Mouse (Mus musculus): ENCODE data around the gene Ap1ar.

Gene Ap1ar

GRCm38 (mm10) chr3:127837154-127837865 is at the start of gene Ap1ar:
Gene Ap1ar, minus strand, starts transcription at chr3:127837523.
- DNase-seq (ENCODE audit: low spot score) = peak; percentile 92

GRCm38 (mm10) chr3:127881684-127882083 is 44.4 kb upstream of the Ap1ar start:
- DNase-seq (ENCODE audit: low spot score) = no peak

DNA sequence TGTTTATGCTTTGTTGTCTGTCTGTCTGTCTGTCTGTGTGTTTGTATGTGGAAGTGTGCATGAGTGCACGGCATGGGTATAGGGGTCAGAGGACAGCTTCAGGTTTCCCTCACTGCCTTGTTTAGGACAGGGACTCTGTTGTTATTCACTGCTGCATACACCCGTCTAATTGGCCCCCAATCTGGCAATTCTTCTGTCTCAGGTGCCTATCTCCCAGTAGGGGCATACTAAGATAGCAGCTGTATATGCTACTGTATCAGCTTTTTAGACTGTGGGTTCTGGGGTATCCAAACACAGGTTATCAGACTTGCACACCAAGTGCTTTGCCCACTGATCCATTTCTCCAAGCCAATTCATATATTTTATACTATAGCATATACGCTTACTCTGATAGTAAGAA is 42.6 kb upstream of the Ap1ar start:
- DNase-seq (ENCODE audit: low spot score) = no peak

DNA sequence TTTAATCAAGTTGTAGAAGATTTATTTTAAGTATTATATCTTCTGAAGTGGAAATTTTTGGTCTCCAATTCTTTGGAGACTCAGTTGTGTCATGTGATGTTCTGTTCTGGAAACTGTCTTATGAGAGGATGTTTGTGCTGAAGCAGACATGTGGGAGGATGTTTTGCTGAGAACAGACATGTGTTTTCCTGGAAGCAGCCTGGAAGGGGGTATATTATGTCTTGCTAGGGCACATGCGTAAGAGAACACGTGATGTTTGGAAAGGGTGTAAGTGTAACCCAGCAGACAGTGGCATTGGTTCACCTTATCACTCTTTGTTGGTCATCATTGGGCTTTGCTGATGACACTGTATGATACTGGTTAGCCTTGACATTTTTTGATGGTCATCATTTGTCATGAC is 38.2 kb upstream of the Ap1ar start:
- DNase-seq (ENCODE audit: low spot score) = no peak

DNA sequence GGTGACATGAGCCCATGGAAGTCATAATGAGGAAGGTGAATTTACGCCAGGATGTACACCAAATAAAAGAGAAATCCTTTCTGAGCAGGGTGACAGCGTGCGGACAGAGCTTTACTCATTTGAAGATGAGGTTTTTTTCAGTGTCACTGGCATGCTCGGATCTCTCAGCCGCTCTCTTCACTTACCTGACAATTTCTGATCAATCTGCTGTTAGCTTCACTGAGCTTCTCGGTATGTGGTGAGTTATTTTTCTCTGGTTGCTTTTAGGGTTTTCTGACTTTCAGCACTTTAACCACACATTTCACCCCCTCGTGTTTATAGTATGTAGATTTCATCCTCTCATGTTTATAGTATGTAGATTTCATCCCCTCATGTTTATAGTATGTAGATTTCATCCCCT is 37.7 kb upstream of the Ap1ar start:
- DNase-seq (ENCODE audit: low spot score) = no peak

DNA sequence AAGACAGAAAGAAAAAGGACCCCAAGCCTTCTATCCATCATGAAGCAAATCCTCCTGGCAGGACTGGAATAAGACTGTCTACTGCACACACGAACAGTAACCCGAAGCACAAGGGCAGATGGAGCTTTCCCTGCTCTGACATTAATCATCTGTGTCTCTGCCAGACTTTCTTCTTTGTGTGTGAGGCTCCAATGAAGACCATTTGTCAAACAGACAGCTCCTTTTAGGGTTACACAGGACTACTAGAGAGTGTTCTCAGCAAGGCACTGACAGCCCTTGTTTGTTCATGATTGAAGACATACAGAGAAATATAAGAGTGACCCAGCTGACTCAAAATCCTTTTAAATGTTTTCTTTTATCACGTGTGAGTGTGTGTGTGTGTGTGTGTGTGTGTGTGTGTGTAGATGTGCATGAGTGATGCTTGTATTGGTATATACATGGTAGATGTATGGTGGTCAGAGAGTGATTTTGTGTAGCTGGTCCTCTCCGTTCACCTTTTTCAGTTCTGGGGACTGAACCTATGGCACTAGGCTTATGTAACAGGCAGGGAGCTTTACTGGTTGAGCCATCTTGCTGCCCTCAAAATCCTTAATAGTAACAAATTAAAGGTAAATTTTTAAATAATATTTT is 37.0 kb upstream of the Ap1ar start:
- no peak for DNase-seq (ENCODE audit: low spot score)

GRCm38 (mm10) chr3:127871575-127871974 is 34.3 kb upstream of the Ap1ar start:
- DNase-seq (ENCODE audit: low spot score) = no peak

- no peak for DNase-seq (ENCODE audit: low spot score)
These were observed 31.6 kb upstream of the Ap1ar start for GRCm38 (mm10) chr3:127868880-127869279.

DNA sequence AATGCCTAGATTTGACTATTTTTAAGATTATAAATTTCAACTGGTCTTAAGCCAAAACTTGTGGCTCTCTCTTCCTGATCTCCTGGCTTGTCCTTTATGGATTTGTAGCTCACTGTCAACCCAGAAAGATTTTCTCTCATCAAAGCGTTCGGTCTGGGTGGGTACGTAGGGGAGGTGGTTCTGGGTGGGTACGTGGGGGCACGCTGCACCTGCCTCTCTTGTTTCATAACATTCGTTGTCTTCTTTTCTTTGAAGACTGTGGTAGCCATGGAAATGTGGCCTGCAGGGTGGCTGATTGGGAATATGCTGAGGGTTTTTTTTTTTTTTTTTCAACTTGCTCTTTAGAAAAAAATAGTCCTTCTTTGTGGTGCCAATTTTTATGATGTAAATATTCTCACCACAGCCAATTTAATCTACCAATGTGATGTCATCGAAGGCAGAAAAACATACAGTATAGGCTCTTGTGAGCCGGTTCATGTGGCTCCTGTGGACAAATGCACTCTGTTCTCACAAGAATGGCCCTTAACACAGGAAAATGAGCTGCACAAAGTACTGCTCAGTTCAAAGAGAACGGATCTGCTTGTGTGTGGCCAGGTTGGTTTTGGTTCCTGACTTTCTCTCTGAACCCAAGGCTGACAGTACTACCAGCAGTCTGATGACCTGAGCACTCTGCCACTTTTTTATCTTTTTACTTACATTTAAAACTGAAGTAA is 30.9 kb upstream of the Ap1ar start:
- no peak for DNase-seq (ENCODE audit: low spot score)

- DNase-seq (ENCODE audit: low spot score) = no peak
These were observed 26.9 kb upstream of the Ap1ar start for GRCm38 (mm10) chr3:127864242-127864641.

DNA sequence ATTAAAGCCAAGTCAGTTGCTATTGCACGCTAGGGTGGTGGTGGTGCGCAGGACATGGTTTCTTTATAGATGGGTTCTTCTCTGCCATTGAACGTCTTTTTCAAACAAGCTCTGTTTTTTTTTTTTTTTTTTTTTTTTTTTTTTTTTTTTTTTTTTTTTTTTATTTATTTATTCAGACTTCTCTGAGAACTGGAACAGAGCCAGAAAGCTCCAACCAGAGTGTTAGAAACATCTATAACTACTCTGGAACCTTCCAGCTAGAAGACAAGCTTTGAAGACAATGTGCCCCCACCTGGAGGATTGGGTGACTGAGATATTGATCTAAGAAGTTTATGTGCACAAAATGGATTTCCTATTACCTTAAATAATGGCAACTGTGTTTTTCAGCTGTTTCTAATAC is 26.2 kb upstream of the Ap1ar start:
- DNase-seq (ENCODE audit: low spot score) = no peak

GRCm38 (mm10) chr3:127862479-127862878 is 25.2 kb upstream of the Ap1ar start:
- DNase-seq (ENCODE audit: low spot score) = no peak

DNA sequence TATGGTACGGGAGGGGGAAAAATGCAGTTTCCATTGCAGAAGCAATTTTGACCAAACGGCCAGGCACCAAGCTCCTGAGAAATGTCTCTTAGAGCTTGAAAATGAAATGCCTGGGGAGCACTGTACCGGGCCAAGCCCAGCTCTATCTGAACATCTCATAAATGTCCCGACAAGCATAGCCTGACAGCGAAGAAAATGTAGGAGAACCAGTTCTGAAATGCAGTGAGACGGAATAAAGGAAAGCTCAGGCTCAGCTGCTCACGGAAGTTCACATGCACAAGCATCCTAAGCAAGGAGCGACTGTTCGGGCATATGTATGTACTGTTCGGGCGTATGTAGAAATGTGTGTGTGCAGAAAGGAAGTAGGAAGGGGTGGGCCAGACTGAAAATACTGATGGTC is 24.0 kb upstream of the Ap1ar start:
- DNase-seq (ENCODE audit: low spot score) = no peak

DNA sequence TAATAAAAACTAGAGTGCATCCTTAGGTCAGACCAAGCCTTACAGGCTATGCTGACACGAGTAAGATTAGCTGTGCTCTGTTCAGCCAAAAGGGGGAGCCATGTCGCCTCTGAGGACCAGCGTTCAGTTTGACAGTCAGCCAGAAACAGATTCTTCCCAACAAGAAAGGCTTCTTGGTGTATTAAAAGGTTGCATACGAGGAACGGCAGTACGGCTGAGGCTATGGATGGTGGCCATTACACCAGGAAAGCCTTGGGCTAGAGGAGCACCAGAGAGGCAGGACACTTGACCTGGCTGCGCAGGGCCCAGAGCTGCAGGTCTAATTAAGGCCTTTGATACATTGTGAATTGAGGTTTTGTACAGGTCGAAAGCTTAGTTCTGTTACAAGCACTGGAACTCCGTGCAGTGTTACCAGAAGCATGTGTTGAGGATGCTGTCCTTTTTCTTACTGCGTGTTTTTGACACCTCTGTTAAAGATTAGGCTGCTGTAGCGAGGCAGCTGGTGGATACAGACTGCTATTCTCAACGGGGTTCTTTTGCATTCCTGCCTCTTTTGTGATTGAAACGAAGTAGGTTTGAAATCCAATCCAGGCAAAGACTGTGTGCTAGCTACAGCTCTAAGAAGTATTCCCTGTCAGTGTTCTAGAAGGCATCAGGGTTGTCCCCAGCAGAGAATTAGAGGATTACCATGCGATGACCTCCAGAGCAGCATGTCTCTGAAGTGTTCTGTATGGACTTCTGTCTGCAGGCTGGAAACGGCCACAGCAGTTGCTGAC is 16.3 kb upstream of the Ap1ar start:
- DNase-seq (ENCODE audit: low spot score) = peak; percentile 8

- no peak for DNase-seq (ENCODE audit: low spot score)
These were observed 15.4 kb upstream of the Ap1ar start for GRCm38 (mm10) chr3:127852722-127853121.

DNA sequence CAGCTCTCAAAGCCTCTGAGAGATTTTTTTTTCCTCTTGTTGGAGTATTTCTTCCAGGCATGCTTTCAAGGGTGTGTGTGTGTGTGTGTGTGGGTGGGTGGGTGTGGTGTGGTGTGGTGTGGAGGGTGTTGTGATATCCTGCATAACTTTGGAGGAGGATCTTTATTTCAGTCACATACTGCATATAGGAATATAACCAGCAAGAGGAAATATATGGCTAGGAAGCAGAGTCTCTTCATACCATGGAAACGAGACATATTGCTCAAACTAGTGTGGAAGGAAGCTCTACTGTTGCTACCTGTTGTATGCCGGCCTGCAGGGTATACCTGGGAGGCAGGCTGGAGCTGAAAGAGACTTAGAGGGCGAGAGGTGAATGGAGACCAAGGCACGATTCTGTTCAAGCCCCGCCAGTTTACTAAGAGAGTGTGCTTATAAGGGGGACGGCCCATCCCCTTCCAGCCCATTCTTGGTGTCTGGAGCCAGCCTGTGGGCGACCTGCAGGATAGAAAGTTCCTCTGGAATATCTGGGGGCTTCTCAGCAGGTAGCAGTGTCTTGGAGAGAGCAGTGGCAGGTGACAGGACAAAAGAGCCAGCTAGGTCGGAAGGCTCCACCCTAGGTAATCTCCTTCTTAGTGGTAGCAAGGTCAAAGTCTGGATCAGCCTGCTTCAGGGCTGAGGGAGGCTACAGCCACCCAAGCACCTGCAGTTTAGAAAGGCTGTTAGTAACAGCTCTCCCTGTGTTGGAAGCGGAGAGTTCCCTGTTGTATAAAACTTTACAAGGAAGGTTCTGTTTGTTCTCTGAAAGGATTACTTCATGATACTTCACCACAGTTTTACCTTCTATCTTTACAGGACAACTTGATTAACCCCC is 13.7 kb upstream of the Ap1ar start:
- no peak for DNase-seq (ENCODE audit: low spot score)

DNA sequence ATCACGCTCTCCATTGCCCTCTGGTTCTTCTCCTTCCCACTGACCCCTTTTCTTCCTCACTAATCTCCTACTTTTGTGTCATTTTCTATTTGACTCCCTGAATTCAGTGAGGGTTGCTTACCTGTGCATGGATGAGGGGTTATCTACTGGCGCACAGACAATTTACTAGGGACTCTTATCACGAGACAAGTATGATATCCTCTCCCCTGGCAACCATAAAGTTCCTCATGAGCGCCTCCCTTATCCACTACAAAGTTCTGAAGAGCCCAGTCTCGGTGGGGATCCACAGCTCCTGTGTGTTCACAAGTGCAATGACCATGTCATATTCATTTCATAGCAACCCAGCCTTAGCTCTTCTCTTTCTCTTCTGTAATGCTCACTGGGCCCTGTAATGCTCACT is 12.6 kb upstream of the Ap1ar start:
- DNase-seq (ENCODE audit: low spot score) = no peak

GRCm38 (mm10) chr3:127848088-127848808 is 10.9 kb upstream of the Ap1ar start:
- no peak for DNase-seq (ENCODE audit: low spot score)

DNA sequence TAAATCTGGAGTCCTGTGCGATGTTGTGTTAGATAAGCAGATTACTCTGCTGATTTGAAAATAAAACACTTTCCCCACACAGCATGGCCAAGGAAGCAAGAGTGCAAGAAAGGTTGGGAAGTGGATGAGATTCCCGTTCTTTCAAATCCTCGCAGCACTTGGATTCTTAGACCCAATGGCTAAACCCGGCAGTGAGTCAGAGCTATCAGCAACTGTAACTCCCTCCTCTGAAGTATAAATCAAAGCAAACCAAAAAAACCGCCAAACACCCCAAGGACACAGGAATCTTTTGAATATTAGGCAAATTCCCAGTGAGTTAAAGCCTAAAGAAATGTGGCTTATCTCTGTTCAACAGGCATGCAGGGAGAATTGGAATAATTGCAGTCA is 6.6 kb upstream of the Ap1ar start:
- DNase-seq (ENCODE audit: low spot score) = no peak

DNA sequence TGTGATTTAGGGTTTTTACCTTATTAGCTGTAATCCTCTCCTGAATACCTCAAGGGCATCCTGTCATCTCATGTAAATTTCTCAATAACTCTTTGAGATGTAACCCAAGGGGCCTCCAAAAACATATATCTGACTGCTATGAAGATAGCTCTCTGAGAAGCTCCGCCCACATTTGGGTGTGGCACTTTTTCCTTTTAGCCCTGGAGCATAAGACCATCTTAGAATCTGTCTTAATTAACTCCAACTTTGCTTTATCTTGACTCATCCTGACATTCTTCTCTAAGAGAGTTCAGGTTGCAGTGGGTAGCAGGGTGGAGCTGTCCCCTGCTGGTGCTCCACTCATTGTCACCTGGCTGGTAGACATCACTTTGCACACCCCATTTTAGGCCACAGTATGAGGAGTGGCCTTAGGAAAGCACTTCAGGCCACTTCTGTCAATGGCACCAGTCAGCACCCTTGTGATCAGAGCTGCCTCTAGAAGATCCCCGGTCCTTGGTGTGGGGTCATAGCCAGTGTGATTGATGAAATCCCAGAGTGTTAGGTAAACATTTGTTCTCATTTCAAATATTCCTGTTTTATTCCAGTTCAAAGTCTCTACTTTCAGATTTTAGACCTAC is 6.1 kb upstream of the Ap1ar start:
- DNase-seq (ENCODE audit: low spot score) = no peak

Measured in ovary, adult 18-20 months (tissue).